Mouse (Mus musculus) hindbrain, postnatal 0 days (tissue): Measurements from ENCODE around the gene Zfp583. TPM values are rescaled to one million over a fixed set of nuclear protein-coding genes. Genes with fewer than 3 reads are reported as not detected.

Experiments used
- ATAC-seq: fragments of 200-750 bp; cut with Nextera tagmentation; 2 replicates; pipeline ENCODE4 v1.8.0; 2017; ENCODE audit warnings: mild to moderate bottlenecking, moderate TSS enrichment, moderate library complexity
- DNase-seq: peaks from one replicate; pipeline ENCODE4 v3.0.0-alpha.2; 2015; ENCODE audit warnings: low spot score
- H3K27ac ChIP-seq: fragments of 300-500 bp; sonication (generic); 2 replicates; pipeline ENCODE4 v1.5.1; 2014; ENCODE audit warnings: mild to moderate bottlenecking
- H3K27me3 ChIP-seq: fragments of 300-500 bp; sonication (generic); 2 replicates; pipeline ENCODE4 v1.6.1; 2014; ENCODE audit warnings: low read length, mixed read lengths; ENCODE audit not compliant: insufficient read depth
- H3K36me3 ChIP-seq: fragments of 300-500 bp; sonication (generic); 2 replicates; pipeline ENCODE4 v1.6.1; 2014; ENCODE audit warnings: low read length, mixed read lengths; ENCODE audit not compliant: insufficient read depth
- H3K4me1 ChIP-seq: fragments of 300-500 bp; sonication (generic); 2 replicates; pipeline ENCODE4 v1.6.1; 2014; ENCODE audit warnings: antibody characterized with exemption, low read length, mixed read lengths; ENCODE audit not compliant: insufficient read depth
- H3K4me2 ChIP-seq: fragments of 300-500 bp; sonication (generic); 2 replicates; pipeline ENCODE4 v1.6.1; 2014; ENCODE audit warnings: low read depth, mild to moderate bottlenecking, low read length, moderate library complexity, mixed read lengths
- H3K4me3 ChIP-seq: fragments of 300-500 bp; sonication (generic); 2 replicates; pipeline ENCODE4 v1.5.1; 2014; ENCODE audit warnings: low read length
- H3K9ac ChIP-seq: fragments of 300-500 bp; sonication (generic); replicated peaks from 2 replicates; pipeline ENCODE4 v1.6.1; 2014; ENCODE audit warnings: mild to moderate bottlenecking, low read length, moderate library complexity, mixed read lengths
- H3K9me3 ChIP-seq: fragments of 300-500 bp; sonication (generic); 2 replicates; pipeline ENCODE4 v1.6.1; 2016; ENCODE audit warnings: low read length, mixed read lengths
- CTCF ChIP-seq: IDR thresholded peaks from 2 replicates; pipeline ENCODE4 v1.5.1; 2016; ENCODE audit warnings: antibody characterized with exemption, control low read depth, low read depth
- WGBS: fragments of 180-500 bp; shearing (Covaris S2); extraction: QIAGEN DNeasy Blood & Tissue Kit; methylation state at CpG from one replicate; pipeline ENCODE4 v1.1.7; 2014; 5-methylcytosine and 5-hydroxymethylcytosine counted together
- polyA plus RNA-seq: library from polyadenylated mRNA; unstranded; fragments of >200 nt; fragmentation: Nextera tagmentation; extraction: Ambion mirVana; gene quantifications from 2 replicates; pipeline ENCODE4 v1.2.1, GENCODE M21; 2015
- total RNA-seq: library from RNA; depleted of rRNA; stranded (reverse); fragments of >200 nt; gene quantifications from 2 replicates; pipeline ENCODE4 v1.2.3, GENCODE M21; 2014; rRNA removed

Gene Zfp583
- total and polyA plus RNA-seq, 2 experiments from 2014 or later: 9.5 to 15.0 TPM

DNA sequence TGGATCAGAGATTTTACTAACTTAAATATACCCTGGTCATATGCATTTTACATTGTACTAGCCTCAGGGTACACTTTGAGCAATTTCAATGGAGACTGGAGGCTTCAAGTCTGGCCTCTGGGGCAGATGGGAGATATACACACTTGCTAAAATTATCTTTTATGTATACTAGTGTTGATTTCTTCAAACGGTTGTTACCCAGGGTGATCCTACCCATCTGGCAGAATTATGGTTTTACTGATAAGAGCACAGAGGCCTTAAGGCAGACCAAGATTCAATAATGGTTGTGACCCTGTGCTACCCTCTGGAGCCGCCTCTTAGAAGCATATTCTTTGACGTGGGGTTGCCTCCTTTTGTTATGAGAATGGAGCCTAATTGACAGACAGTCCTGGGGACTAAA lies 53.2 kb downstream of the Zfp583 start:
- ATAC-seq (no peak), DNase-seq (no peak)
- no peaks in the 10 kb centered on the region for H3K4me1 ChIP-seq
- no peak overlapping the region for H3K4me2 ChIP-seq
- no peak for TF ChIP-seq CTCF
- H3K9me3 ChIP-seq: no peaks in the 10 kb centered on the region
- no peak overlapping the region for H3K4me3 ChIP-seq
- H3K9ac ChIP-seq: no peak overlapping the region
- H3K27ac ChIP-seq: no peak overlapping the region
- H3K36me3 ChIP-seq: no peaks in the 10 kb centered on the region
- WGBS: 54% methylated on average over 3 of the region's 3 CpGs
- no peaks in the 10 kb centered on the region for H3K27me3 ChIP-seq

DNA sequence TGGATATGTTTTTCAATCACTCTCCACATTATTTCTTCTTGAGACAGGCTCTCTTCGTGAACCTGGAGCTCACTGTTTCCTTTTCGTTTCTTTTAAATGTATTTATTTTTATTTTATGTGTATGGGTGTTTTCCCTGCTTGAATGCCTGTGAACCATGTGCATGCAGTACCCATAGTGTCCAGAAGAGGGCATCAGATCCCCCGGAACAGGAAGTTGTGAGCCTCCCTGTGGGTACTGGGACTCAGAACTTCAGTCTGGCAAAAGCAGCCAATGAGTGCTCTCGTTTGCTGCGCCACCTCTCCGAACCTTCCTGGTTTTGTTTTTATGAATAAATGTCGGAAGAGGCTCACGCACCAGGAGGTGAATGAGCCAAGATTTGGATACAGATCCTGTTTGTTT lies 65.4 kb downstream of the Zfp583 start:
- Histone ChIP-seq H3K9me3 (no peaks in the 10 kb centered on the region), H3K4me1 (no peaks in the 10 kb centered on the region), H3K36me3 (no peaks in the 10 kb centered on the region), H3K27me3 (no peaks in the 10 kb centered on the region), H3K27ac (no peak overlapping the region), H3K4me3 (no peak overlapping the region), H3K9ac (no peak overlapping the region), H3K4me2 (no peak overlapping the region)
- no peak for ATAC-seq
- WGBS: 64% methylated on average over 8 of the region's 8 CpGs
- peak; percentile 5 for DNase-seq
- peak; percentile 65 for TF ChIP-seq CTCF

Other genes starting within 250 kb of the Zfp583 start
- gene Zfp787, start 175.3 kb downstream of the Zfp583 start, total RNA-seq: 71.0 and 85.9 TPM in 2 replicates
- 53.9 and 61.4 TPM in 2 replicates for gene Zfp787, start 175.3 kb downstream of the Zfp583 start, polyA plus RNA-seq
- gene Zfp444, start 159.1 kb downstream of the Zfp583 start, total RNA-seq: 84.3 and 105 TPM in 2 replicates
- 69.2 and 70.5 TPM in 2 replicates for gene Zfp444, start 159.1 kb downstream of the Zfp583 start, polyA plus RNA-seq
- gene Galp, start 134.2 kb downstream of the Zfp583 start, total RNA-seq: not detected in 2 replicates
- not detected in 2 replicates for gene Galp, start 134.2 kb downstream of the Zfp583 start, polyA plus RNA-seq
- not detected in 2 replicates for gene Zscan5b, start 109.0 kb downstream of the Zfp583 start, total RNA-seq
- not detected in 2 replicates for gene Zscan5b, start 109.0 kb downstream of the Zfp583 start, polyA plus RNA-seq
- not detected in 2 replicates for gene Epp13, start 78.6 kb downstream of the Zfp583 start, total RNA-seq
- gene Epp13, start 78.6 kb downstream of the Zfp583 start, polyA plus RNA-seq: 0.59 and 0.62 TPM in 2 replicates
- gene Zfp667, start 44.7 kb downstream of the Zfp583 start, total RNA-seq: 3.2 and 4.2 TPM in 2 replicates
- gene Zfp667, start 44.7 kb downstream of the Zfp583 start, polyA plus RNA-seq: 12.0 and 15.3 TPM in 2 replicates
- gene Gm3854, start 12.5 kb upstream of the Zfp583 start, total RNA-seq: 2.7 and 3.1 TPM in 2 replicates
- 4.6 and 5.0 TPM in 2 replicates for gene Gm3854, start 12.5 kb upstream of the Zfp583 start, polyA plus RNA-seq
- gene Zfp78, start 32.0 kb upstream of the Zfp583 start, total RNA-seq: 1.3 and 2.6 TPM in 2 replicates
- gene Zfp78, start 32.0 kb upstream of the Zfp583 start, polyA plus RNA-seq: 1.8 and 2.8 TPM in 2 replicates
- 6.2 and 11.2 TPM in 2 replicates for gene Zfp28, start 52.0 kb upstream of the Zfp583 start, total RNA-seq
- 18.1 and 18.2 TPM in 2 replicates for gene Zfp28, start 52.0 kb upstream of the Zfp583 start, polyA plus RNA-seq
- gene Smim17, start 67.4 kb upstream of the Zfp583 start, total RNA-seq: 16.9 and 18.2 TPM in 2 replicates
- 6.2 and 7.7 TPM in 2 replicates for gene Smim17, start 67.4 kb upstream of the Zfp583 start, polyA plus RNA-seq
- 0.26 TPM in 1 of 2 replicates, not detected in the other for gene Gm20715, start 79.0 kb upstream of the Zfp583 start, total RNA-seq
- gene Gm20715, start 79.0 kb upstream of the Zfp583 start, polyA plus RNA-seq: 0.04 TPM in 1 of 2 replicates, not detected in the other
- gene Olfr1344, start 107.4 kb upstream of the Zfp583 start, total RNA-seq: 2.4 and 4.8 TPM in 2 replicates
- 0.23 and 0.32 TPM in 2 replicates for gene Olfr1344, start 107.4 kb upstream of the Zfp583 start, polyA plus RNA-seq
- gene Olfr1336, start 124.9 kb upstream of the Zfp583 start, total RNA-seq: not detected in 2 replicates
- not detected in 2 replicates for gene Olfr1336, start 124.9 kb upstream of the Zfp583 start, polyA plus RNA-seq
- not detected in 2 replicates for gene Olfr1346, start 135.8 kb upstream of the Zfp583 start, total RNA-seq
- gene Olfr1346, start 135.8 kb upstream of the Zfp583 start, polyA plus RNA-seq: not detected in 2 replicates
- gene Olfr5, start 155.7 kb upstream of the Zfp583 start, total RNA-seq: not detected in 2 replicates
- not detected in 2 replicates for gene Olfr5, start 155.7 kb upstream of the Zfp583 start, polyA plus RNA-seq
- gene Olfr1347, start 168.5 kb upstream of the Zfp583 start, total RNA-seq: not detected in 2 replicates
- gene Olfr1347, start 168.5 kb upstream of the Zfp583 start, polyA plus RNA-seq: not detected in 2 replicates
- gene Olfr1348, start 177.5 kb upstream of the Zfp583 start, total RNA-seq: not detected in 2 replicates
- gene Olfr1348, start 177.5 kb upstream of the Zfp583 start, polyA plus RNA-seq: not detected in 2 replicates
- 0.18 TPM in 1 of 2 replicates, not detected in the other for gene Olfr1349, start 191.7 kb upstream of the Zfp583 start, total RNA-seq
- 0.08 TPM in 1 of 2 replicates, not detected in the other for gene Olfr1349, start 191.7 kb upstream of the Zfp583 start, polyA plus RNA-seq
- not detected in 2 replicates for gene Olfr1350, start 233.6 kb upstream of the Zfp583 start, total RNA-seq
- not detected in 2 replicates for gene Olfr1350, start 233.6 kb upstream of the Zfp583 start, polyA plus RNA-seq